Mouse (Mus musculus) T-helper 17 cell (primary cell): Measurements from ENCODE around the gene Tob2.

Source experiments
- in situ Hi-C, 2 experiments: fragments of 300-600 bp; cut with MboI, MseI; formaldehyde crosslinking; loops; 1 replicate in 1 of 2; 2 replicates in 1 of 2; pipeline ENCODE4 v1.15.1; 2025; ENCODE audit warnings: high pct_unique_total_duplicates in 2 of 2

The Tob2 gene

GRCm38 (mm10) chr15:81845033-81845625, 13.5 kb downstream of the Tob2 start:
- in situ Hi-C loops: loop anchor here in 1 of 2 experiments (10.0 kb wide), 1 partner anchor 1580 kb away; the partner anchor contains the start of gene Rps19bp1

DNA sequence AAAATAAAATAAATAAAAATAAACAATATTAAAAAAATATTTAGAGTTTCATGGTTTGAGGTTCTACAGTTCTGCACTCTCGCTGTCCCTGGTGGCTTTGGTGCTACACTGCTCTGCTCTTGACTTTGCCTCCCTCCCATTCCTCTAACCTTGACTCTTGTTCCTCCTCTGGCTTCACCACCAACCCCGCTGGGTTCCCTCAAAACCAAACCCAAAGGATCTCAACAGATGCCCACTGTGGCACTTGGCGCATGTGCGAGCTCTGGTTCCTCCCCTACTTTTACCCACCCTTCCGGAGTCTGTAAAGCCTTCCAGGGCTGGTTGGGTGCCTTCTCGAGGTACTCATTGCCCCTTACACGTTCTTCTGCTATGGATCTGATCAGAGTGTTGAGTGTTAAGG, 16.3 kb downstream of the Tob2 start:
- in situ Hi-C loops: loop anchor here in 1 of 2 experiments (10.0 kb wide), 1 partner anchor 1577 kb away; the partner anchor contains the start of gene Rps19bp1

DNA sequence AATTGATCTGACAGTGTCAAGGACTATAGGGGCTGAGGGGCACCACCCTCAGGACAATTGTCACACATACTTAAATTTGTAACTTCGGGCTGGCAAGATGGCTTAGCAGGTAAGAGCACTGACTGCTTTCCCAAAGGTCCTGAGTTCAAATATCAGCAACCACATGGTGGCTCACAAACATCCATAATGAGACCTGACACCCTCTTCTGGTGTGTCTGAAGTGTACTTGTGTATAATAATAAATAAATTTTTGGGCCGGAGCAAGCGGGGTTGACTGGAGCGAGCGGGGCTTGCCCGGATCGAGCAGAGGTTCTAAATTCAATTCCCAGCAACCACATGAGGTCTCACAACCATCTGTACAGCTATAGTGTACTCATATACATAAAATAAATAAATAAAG, 18.3 kb downstream of the Tob2 start:
- in situ Hi-C loops: loop anchor here in 1 of 2 experiments (10.0 kb wide), 1 partner anchor 1576 kb away; the partner anchor contains the start of gene Rps19bp1

DNA sequence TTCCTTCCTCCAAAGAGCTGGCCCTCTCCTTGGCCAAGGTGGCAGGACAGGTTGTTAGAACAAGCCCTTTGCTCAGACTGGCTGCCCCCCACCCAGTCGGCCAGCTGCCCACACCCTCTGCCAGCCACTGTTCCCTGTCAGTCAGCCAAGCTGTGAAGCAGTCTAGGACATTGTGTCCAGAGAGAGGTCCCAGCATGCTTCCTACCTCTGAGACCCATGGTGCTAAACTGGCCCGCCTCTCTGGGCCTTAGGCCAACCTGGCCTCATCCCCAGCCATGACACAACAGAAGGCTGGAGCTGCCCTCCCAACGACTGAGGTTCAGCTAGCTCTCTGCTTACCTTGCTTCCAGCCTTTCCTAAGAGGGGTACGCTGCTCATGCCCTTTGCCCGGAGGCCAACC, 19.0 kb downstream of the Tob2 start:
- in situ Hi-C loops: loop anchor here in 1 of 2 experiments (10.0 kb wide), 1 partner anchor 1575 kb away; the partner anchor contains the start of gene Rps19bp1

DNA sequence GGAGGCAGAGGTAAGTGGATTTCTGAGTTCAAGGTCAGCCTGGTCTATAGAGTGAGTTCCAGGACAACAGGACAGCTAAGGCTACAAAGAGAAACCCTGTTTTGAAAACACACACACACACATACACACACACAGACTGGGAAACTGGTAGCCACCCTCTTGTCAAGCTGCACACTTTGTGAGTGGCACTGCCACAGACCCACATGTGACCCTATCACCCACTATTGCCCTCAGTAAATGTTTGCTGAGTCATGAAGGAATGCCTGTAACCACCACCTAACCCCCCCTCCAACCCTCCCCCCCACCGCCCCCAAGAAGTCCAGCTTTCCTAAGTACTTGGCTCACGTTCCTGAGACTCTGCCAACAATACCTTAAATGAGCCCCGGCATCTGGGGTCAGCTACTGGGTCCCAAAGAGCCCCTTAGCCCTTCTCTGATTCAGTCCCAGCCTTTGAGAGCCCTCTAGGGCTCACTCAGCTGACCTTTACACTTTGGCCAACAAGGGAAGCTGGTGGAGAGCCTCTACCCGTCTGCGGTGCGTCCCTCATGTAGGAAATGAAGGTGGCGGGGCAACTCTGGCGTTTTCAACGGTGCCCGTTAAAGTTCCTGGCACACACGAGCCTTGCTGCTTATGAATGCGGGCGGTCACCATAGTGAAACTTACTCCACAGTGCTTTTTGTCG, 19.9 kb downstream of the Tob2 start:
- in situ Hi-C loops: no loop called here

- in situ Hi-C loops: no loop called here
These were observed 21.4 kb downstream of the Tob2 start for GRCm38 (mm10) chr15:81836966-81837920.

DNA sequence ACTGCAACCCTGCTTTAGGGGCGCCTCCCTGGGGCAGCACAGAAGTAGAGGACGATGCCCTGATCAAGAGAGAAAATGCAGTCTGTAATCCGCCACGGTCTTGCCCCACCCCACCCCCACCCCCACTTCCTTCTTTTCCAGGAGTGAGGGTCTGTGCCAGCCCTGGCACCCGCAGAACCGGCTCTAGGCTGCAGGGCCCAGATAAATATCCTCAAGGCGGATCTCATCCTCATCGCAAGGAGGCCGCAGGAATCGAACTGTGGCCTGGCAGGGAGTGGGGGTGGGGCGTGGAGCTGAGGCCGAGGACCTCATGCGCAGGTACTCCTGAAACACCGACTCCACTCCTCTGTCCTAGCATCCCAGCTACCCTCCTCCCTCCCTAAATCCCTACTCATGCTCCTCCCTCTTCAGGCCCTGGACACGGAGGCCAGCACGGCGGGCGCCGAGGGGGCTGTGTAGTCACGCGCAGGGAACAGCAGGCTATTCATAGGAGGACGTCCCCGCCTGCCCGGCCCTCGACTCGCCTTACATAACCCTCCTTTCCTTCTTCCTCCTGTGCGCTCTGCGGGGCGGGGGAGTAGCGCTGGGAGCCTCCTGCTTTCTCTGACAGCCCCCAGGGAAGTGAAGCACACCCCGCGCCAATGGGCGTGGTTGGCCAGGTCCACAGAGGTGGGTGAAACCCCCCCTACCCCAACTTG, 22.3 kb downstream of the Tob2 start:
- in situ Hi-C loops: no loop called here

DNA sequence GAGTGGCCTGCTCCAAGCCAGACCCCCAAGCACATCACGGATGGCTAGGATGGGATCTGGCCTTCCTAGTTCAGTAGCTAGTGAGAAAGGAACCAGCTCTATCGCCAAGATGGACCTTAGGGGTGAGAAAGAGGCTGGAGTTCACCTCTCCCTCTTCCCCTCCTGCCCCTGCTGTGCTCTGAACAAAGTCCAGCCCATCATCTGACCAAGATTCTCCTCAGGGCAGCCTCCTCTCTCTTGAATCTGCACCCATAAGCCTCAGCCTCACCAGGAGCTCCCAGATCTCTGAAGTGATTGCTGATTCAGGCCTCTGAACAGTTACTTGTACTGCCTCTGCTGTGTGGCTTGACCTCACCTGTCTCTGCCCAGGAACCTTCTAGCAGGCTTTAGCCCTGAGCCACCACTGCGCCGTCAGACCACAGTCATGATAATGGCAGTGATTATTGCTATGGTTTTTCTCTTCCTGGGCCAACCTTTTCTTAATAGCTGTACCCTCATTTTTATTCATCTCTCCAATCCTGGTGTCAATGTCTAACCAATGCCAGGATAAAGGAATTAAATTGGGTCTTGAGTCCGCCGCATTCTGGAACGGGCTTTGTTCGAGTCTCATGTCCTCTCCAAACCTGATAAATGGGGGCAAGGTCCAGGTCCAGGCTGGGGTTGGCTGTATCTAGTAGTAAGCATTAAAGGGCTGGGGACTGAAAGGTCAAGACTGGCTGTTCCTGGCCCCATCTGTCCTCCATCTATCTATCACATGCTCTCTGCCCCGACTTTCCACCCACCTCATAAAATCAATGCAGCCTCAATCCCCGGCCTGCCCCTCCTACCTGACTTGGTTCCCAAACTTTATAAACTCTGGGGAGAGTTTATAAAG, 23.4 kb downstream of the Tob2 start:
- in situ Hi-C loops: no loop called here

DNA sequence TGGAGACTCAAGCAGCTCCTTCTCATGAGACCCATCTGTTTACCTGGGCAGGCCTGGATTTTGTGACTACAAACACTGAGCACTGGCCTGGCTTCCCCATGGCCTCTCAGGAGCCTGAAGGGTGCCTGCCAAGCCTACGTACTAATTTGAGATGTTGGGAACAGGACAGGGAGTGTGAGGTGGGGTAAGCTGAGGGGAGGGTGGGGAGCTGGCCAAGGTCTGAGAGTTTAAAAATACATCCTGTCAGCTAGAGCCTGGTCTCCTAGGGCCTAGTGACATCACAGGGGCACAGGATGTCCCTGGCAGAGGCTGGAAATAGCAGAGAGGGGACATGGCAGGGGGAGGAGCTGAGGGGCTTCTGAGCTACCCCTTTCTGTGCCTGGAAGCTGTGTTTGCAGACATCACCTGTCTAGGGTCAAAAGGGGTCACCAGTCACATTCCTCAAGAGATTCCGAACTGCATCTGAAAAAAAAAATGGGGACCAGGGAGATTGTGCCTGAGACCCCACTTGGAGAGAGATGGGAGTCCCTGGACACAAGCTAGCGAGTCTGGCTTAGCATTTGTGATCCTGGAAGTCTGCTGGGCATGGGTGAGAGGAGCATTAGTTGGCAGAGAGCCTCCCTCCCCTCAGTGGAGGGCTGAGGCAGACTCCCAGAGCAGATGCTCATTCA, 24.3 kb downstream of the Tob2 start:
- in situ Hi-C loops: loop anchor here (5.0 kb wide), 1 partner anchor 73 kb away; no protein-coding TSS in a partner anchor

GRCm38 (mm10) chr15:81833481-81833880, 25.1 kb downstream of the Tob2 start:
- in situ Hi-C loops: loop anchor here (5.0 kb wide), 1 partner anchor 74 kb away; no protein-coding TSS in a partner anchor

DNA sequence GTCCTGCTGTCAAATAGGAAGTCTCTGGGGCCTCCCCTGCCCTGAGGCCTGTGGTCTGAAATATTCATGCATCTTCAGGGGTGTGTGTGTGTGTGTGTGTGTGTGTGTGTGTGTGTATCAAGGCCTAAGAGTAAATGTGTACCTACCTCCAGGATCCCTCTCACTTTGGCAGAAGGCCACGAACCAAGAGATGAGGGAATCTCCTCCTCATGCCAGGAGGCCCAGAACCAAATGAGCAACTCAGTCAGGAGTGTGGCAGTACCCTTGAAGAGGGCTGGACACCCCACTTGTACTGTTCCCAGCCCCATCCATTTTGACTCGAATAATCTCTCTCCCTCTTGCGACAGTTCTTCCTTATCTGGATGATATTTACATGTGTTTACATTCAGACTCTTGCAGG, 26.4 kb downstream of the Tob2 start:
- in situ Hi-C loops: loop anchor here (5.0 kb wide), 1 partner anchor 75 kb away; no protein-coding TSS in a partner anchor

DNA sequence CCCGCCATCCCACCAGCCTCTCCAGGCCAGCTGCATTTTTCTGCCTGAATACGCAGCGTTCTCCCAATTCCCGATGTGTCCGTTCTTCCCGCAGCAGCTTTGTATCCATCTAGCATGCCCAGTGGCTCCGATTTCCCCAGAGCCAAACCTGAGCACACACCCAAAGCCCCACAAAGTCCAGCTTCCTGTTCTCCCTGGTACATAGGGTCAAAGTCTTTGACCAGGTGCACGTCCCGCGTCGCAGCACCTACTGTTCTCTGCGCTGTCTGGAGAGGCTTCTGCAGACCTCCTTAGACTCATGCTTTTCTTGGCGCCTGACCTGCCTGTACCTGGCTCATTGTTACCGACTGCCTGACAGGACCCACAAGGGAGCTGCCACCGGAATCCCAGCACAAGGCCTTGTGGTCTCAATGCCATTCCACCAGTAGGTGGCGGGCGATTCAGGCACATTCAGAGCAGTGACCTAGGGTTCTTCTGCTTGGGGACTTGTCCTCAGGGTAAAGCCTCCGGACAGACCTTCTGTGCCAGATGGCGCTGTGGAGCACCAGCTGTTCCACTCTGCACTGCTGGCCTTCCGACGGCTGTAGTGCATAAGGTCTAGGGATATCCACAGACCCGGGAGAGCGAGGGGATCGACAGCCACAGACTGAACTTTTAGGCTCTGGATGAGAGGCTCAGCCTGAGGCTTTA, 27.3 kb downstream of the Tob2 start:
- in situ Hi-C loops: loop anchor here (5.0 kb wide), 1 partner anchor 76 kb away; no protein-coding TSS in a partner anchor

DNA sequence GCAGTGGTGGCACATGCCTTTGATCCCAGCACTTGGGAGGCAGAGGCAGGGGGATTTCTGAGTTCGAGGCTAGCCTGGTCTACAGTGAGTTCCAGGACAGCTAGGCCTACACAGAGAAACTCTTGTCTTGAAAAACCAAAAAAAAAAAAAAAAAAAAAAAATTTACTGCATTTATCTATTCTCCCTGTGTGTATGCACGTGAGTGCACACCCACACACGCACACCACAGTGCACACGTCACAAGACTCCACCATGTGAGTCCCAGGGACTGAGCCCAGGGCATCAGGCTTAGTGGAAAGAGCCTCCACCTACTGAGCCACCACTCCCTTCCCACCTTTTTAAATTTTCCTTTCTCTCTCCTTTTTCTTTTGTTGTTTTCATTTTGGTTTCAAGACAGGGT, 28.1 kb downstream of the Tob2 start:
- in situ Hi-C loops: loop anchor here (5.0 kb wide), 1 partner anchor 77 kb away; no protein-coding TSS in a partner anchor

DNA sequence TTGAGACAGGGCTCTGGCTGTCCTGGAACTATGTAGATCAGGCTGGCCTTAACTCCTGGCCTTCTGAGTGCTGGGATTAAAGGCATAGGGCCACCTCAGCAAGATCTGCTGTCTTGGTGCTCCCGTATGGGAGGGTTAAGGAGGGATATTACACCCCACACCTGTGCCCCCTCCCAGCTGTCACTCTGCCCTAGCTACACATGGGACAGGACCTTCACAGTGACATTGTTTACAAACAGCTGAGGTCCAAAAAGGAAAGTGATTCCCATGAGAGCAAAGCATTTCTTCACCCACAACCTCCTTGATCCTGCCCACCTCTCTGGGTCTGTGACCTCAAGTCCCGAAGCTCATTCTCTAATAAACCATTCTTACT, 29.4 kb downstream of the Tob2 start:
- in situ Hi-C loops: no loop called here

DNA sequence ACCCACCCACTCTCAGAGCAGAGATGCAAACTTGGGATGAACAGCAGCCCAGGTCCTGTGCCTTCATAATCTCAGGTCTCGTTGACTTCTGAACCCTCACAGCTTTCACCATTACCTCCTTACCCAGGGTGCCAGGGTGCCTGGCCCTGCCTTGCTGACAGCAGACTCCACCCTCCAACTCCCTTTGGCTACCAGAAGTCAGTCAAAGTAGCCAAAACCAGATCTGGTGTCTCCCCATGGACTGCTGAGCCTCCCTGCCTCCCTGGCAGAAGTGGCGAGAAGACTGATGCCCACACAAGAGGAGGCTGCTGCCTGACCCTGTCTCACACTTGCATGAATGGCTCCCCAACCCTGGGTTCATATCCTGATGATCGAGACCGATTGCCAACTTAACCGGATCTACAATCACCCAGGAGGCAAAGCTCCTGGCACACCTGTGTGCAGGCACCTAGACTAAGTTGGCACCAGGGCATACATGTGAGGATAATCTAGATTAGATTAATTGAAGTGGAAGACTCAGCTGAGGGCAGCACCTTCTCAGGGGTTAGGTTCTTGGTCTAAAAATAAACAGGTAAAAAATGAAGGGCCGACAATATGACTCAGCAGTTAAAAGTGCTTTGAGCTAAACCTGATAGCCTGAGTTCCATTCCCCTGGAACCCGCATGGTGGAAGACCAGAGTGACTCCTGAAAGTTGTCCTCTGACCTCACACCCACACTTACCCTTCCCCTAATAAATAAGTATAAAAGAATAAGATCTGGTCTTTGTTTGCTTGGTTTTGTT, 30.0 kb downstream of the Tob2 start:
- in situ Hi-C loops: no loop called here

GRCm38 (mm10) chr15:81824832-81825231, 33.8 kb downstream of the Tob2 start:
- in situ Hi-C loops: no loop called here

DNA sequence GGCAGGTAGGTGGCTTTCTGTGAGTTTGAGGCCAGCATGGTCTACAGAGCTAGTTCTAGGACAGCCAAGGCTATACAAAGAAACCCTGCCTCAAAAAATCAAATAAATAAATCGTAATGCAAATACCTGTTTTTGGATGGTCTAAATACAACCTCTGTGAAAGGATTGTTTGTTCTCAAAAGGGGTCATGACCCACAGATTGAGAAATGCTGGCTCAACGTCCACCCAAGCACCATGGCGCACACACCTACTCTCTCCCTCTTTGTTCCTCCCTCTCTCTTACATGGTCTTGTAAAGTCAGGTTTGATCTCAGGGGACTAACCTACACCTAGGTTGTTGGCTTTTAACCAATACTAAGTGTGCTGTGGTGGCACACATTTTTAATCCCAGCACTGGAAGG, 36.0 kb downstream of the Tob2 start:
- in situ Hi-C loops: no loop called here

DNA sequence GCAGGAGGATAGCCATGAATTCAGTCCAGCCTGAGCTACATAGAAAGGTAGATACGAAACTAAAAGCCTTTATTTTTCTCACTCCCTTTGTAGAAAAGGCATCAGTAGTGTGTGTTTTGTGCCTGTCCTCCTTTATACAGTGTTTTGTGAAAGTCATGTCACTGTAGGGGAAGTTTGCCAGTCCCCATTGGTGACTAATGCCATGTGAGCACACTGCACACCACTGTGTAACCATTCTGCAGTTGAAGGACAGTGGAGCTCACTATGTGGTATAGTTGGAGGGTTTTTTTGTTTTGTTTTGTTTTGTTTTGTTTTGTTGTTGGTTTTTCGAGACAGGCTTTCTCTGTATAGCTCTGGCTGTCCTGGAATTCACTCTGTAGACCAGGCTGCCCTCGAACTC, 40.2 kb downstream of the Tob2 start:
- in situ Hi-C loops: no loop called here
